Mouse (Mus musculus) megakaryocyte, embryonic 14.5 days (primary cell): ENCODE results near the gene Irs2.

ENCODE experiments used
- FLI1 ChIP-seq: IDR thresholded peaks from 2 replicates; pipeline ENCODE4 v1.6.1; 2012; ENCODE audit warnings: low read length, inconsistent platforms, mixed read lengths
- GATA1 ChIP-seq: IDR thresholded peaks from 3 replicates; pipeline ENCODE4 v1.6.1; 2012; ENCODE audit warnings: mixed read lengths, low read length, inconsistent platforms, borderline replicate concordance

DNA sequence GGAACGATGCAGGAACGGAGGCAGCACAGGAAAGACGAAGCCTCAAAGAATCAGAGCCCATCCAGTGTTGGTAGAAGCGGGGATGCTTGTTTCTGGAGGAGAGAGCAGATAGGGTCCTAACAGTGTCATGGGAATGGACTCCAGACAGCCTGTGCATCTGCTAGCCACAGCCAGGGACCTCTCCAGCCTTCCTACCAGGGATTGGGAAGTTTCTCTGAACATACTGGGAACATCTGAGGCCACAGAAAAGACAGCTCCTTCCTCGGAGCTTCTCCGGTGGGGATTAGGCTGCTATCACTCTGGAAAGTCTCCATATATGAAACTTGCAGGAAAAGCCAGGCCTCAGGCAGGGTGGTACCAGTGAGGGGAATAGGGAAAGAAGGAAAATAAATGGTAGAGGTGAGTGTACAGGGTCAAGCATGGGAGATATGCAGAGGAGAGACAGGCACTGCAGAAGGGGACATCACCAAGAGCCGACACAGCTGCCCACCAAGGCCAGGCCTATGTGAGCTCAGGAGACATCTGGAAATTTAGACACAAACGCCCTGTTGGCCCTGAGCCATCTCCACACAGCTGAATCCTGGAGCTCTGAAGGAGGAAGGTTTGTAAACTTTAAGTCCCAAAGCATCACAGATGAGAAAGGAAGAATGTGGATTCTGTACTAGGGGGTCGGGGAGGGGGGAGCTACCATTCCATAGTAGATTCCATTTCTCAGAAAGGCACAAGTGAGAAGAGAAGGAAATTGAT is 64.8 kb downstream of the Irs2 start:
- TF ChIP-seq GATA1 (no peak), FLI1 (no peak)
